Mouse (Mus musculus) spleen, postnatal 4 days (tissue): ENCODE measurements around the gene Dagla.

Experiments
- DNase-seq, 2 experiments: peaks; one replicate each; pipeline ENCODE4 v3.0.0; 2022; ENCODE audit warnings: low spot score in 2 of 2

Dagla gene

DNA sequence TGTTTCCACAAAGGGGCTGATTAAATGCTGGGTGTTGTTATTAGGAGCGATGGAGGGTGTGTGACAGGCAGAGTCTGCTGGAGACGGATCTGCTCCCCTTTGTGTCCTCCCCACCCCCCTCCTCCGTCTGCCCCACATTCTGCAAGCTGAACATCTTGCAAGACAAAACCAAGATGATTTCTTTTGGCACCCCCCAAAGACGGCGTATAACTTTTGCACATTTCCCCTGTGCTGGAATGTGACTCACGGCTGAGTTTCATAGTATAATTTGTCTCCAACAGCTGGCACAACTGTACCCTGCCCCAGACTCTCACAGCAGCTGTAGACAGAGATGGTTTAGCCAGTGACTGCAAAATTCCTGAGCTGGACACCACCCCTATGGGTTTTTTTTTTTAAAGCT is 3.3 kb upstream of the Dagla start:
- no peak for DNase-seq

DNA sequence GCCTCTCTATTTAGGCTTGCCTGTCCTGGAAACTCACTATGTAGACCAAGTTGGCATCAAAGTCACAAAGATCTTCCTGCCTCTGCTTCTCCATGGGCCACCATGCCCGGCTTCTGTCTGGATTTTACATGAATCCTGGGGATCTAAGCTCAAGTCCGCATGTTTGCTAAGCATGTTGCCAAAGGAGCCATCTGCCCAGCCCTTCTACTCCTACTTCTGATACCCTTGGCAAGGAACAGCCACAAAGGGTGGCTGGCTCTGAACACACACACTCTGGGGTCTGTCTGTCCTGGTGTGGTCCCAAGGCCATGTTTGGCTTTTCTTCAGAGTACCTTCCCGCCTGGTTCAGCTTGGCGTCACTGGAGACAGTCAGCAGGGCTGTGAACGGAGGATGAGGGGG is 2.7 kb upstream of the Dagla start:
- DNase-seq, result no peak

DNA sequence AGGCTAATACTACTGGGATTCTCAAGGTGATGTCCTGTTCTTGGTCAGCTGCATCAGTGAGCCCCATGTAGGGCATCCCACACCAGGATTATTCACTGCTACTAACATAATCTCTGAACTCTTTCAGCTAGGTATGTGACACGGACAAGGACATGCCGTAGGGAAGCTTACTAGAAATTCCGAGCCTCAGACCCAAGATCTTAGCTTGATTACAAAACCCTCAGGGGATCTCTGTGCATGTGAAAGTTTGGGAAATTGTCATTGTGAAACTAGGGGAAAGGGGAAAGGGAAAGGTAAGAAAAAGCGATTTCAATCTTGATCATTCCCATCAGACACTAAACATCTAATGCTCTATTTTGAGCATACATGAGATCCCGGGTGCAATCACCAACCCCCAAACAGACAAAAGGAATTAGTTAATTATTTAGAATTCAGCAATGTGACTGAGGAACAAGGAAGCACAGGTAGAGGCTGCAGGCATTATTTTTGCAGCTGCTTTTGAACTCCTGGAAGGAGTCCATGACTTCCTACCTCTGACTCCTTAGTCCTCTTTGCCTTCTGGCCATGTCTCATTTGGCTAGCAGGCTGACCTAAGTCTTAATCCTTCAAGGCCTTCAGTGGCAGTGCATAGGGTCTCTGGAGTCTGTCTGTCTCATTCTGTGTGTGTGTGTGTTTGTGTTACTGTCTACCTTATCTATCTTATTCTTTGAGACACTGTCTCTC is 2.0 kb upstream of the Dagla start:
- no peak for DNase-seq

DNA sequence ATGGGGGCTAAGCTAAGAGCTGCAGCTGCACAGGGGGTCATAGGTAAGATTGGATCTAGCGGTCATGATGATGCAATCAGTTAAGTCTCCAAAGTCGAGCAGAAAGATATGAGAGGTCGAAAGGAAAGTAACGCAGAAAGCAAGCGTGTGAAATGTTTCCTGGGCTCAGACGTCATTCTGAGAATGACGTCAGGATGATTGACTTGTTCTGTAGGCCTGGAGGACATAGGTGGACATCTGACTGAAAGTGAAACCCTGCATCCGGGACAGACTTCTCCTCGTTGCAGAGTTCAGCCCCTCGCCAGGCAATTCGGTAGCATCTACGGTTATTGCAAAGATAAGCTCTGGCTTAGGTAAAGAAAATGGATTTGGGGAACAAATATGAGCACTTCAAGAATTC is 963 bp upstream of the Dagla start:
- no peak for DNase-seq

DNA sequence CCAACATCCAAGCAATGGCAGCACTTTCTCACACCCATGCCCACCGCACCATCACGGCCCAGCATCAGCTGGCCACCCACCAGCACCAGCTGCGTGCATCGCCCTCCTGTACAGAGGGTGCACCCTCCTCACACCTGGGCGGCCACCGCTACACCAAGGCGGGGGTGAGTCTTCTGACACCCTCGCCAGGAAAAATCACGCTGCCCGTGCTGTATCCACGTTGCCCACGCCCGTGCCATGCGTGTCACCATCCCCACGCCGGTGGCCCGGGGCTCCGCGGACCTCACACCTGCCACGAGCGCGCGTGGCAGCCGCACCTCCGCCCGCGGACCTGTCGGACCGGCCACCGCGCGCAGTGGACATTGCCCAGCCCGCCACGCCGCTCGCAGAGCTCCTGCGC is 282 bp downstream of the Dagla start:
- DNase-seq, result no peak

DNA sequence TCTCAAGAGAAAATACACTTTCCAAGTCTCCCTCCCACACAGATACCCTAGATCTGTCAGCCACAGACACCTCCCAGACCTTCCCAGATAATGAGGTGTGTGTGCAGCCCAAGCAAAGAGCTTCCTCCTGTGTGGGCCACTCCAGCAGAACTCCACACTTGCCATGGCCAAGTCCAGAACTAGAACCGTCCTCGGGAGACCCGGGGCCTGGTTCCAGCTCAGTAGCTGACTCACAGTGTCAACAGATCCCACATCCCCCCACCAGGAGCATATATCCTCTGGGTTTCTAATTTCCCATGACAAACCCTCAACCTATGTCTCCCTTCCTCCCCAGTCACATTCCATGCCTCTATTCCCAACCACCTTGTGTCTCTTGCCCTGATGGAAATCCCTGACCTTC is 1.8 kb downstream of the Dagla start:
- no peak for DNase-seq

DNA sequence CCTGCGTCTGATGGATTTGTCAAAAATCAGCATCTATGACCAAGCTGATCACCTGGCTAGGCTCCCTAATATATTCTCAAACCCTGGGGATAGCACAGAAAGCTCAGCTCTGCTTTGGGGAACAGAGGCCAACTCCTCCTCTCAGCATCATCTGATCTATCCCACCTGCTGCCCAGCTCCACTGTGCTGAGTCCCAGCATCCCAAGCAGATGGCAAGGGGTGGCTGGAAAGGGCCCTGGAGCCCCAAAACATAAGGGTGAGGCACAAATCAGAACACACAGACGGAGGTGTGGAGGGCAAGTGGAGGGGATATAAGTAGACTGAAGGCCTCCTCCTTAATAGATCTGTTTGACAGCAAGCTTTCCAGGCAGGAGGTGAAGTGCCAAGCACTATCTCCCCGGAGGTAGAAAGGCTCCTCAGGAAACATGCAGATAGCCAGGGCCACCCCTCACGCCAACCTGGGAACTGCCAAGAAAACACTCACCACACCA is 2.8 kb downstream of the Dagla start:
- DNase-seq, result no peak

DNA sequence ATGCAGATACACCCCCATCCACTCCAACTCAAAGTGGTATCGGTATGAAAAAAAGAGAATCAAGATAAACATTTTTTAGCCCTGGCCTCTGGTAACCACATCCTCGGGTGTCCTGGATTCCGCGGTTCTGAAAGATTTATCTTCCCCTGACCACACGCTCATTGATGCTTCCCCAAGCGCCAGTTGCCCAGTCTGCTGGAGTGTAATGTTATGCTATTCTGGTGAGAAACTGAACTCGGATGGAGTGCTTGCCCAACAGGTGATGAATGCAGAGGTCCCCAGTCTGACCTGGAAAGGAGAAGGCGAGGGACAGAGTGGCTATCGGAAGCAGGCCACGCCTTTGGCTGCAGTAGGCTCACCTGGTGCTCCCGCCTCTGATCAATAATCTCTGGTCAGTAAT is 3.4 kb downstream of the Dagla start:
- DNase-seq, result no peak

DNA sequence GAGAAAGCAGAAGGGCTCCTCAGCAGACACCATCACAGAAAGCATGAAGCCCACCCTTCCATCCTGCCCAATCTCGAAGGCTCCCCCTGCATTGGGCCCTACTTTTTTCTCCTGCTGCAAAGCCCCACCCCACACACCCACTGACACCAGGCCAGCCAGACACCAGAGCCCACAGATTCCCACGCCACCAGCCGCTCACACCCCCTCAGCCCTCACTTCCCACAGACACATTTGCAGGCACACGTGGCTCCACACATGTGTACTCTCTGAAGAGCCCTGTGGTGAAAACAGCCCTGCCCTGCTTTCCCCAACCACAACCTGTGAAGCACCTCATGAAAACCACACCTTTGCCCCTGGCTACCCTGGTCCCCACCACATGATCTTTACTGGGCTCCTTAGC is 3.9 kb downstream of the Dagla start:
- DNase-seq, result no peak

DNA sequence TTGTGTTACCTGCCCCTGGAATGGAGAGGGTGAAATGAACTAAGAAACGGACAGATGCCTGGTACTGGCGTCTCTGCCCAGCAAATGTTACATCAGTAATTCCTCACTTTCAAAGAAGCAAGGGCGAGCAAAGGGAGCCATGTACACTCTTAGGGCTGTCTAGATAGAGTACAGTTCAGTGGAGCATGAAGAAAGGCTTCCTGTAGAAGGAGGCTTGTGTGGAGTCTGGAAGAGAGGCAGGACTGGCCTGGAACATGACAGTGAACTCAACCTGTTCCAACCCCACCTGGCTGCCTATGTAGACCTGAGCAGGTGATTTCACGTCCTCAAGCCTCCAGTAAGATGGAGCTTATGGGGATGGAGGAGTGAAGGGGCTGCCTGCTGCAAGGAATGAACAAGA is 6.4 kb downstream of the Dagla start:
- DNase-seq, result no peak

DNA sequence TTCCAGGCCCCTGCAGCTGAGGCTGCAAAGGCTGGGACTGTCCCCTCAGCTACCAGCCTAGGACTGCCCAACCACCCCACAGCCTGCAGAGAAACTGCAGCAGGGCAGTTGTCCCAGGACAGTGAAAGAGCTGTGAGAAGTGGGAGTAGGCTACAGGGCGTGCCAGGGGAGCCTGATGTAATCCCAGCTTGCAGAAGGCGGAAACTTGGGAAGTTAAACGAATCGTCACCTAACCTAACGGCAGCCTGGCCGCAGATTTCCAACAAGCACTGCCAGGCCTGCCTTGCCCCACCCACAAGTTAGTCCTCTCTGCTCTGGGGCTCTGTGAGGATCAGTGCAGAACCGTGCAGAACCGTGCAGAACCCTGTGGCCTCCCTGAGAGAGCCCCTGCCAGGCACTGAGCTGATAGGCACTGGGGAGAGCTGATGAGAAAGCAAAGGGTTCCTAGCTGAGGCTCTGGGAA is 7.6 kb downstream of the Dagla start:
- DNase-seq, result no peak

DNA sequence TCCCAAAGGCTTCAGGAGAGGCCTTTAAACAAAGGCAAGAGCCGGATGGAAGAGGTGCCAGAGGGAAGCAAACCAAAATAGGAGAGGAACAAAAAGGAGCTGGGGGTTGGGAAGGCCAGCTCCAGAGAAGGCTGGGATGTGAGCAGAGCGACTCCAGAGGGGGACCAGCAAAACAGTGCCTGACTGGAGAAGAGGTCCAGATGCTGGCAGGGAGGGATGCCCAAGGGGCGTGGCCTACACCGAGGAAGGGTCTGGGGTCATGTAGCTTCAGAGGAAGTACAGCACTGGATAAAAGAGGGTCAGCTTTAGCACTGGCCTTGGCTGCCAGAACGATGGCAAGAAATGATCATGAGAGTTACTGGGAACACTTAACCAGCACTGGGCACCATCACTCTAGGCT is 8.4 kb downstream of the Dagla start:
- DNase-seq, result no peak

DNA sequence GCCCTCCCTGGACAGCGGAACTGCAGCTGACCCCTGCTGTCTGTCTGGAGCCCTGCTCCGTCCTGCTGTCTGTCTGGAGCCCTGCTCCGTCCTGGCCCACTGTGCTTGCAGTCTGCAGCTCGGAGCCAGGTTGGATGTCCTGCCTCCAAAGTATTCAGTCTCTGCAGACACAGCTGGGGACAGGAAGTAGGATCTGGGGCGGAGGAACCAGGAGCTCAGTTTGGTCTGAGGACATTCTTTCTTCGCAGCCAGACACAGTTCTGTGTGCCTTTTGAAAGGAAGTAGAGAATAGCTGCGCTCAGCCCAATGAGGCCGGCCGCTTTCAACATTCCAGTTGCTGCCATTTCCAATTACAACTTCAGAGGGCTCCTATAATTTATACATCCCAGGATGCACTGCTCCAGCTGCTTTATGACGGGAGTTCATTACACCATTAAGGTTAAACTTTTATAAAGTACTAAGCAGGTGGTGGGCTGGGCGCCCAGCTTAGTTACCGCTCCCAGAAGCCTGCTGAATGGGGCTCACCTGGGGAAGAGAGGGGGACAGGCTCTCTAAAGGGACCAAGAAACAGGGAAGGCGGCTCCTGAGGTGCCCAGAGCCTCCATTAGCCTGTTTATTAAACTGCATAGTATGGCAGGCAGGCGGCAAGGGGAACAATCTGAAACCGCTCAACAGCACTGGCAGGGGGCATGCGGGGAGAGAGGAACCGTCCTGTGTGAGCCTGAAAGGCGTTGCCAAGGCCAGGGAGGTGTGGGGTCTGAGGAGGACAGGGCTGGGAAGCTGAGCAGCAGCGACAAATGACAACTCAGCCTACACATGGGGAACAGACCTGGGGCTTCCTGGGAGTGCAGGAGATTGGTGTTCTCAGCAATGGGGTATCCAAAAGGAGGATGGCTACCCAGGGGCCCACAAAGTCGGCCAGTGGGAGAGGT is 9.8 kb downstream of the Dagla start:
- no peak for DNase-seq

DNA sequence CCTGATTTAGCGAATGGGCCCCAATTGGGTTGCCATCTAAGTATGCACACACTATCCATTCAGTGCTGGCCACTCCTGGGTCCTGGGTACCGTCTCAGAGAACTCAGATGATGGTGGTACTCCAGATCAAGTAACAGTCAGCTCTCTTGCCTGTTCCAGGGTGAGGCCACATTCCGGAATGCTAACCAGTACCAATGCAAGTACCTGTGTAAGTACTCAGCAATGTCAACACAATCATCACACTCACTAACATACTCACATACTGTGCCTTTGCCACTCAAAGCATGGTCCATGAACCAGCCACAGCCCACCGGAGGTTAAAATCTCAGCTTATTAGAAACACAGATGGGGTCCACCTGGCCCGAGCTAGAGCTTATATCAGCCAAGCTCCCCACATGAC is 10.7 kb downstream of the Dagla start:
- no peak for DNase-seq

DNA sequence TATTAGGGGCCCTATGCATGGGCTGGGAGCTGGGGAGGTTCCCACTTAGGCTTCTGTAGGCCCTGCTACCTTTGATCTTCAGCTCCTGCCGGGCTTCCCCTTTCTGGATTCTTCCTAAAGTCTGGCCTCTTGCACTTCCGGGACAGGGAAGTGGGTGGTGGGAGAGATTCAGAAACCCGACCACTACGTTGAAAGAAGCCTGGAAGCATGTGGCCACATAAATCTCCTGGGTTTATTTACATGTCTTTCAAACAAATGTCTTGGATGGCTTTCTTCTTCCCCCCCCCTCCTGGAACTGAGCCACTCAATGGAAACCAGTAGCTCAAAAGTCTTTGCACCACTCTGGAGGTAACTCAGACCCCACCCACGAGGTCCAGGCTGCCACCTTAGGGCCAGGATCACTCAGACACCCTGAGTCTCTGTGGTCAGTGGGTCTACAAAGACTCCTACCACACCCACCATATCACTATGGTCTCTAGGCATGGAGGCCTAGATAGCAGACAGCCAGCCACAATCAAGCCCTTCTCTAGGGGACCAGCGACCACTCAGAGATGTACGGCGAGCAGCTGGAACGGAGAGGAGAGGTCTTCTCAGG is 12.7 kb downstream of the Dagla start:
- DNase-seq, result no peak

DNA sequence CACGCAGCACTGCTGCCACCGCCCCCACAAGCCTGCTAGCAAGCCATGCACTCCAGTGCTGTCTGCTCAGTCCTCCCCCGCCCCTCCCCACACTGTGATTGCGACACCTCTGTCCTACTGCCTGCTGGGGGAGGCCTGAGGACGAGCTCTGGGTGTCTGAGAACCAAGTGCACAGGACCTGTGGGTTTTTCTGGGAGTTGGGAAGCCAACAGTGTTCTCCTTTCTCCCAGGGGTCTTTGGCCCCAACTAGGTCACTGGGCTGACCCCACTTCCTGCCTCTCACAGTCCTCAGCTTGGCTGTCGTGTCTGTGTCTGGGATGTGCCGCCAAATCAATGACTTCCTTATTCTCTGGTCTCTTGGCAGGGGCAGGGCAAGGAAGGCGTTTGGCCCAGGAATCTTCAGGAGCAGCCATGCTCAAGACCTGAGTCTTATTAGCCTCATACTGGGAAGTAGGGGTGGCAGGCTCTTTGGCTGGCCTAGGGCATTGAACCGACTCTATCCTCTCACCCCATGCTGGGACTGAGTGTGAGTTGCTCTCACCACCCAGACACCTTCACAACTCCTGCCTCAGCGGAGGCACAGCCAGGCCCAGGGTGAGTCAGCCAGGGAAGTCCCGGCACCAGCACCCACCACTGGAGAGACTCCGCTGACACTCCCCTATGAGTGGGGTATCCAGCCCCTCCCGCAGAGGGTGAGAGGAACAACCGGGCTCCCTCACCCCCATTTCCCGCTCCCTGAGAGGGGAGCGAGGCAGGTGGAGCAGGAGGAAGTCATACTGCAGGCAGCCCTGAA is 14.3 kb downstream of the Dagla start:
- no peak for DNase-seq

DNA sequence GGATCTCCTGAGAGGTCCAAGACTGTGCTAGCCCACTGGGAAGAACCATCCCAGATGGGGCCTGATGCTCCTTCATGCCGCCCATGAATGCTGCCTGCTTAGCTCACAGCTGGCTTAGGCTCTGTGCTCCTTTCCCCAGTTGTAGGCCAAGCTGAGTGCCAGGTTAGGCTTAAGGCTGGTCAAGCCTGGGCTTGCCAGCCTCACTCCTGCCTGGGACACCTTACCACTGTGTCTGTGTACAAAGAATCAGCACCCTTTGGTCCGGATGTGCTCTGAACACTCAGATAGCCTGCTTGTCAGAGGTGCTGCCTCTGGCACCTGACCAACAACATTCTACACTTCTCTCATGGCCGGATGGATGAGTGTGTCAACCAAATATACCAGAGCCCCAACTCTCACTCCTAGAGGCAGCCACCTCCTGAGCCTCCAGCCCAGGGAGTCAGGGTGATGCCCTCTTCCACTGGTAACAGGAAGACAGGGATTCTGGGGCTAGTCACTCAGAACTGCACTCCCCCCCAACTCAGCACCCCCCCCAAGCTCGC is 15.0 kb downstream of the Dagla start:
- DNase-seq, result no peak

DNA sequence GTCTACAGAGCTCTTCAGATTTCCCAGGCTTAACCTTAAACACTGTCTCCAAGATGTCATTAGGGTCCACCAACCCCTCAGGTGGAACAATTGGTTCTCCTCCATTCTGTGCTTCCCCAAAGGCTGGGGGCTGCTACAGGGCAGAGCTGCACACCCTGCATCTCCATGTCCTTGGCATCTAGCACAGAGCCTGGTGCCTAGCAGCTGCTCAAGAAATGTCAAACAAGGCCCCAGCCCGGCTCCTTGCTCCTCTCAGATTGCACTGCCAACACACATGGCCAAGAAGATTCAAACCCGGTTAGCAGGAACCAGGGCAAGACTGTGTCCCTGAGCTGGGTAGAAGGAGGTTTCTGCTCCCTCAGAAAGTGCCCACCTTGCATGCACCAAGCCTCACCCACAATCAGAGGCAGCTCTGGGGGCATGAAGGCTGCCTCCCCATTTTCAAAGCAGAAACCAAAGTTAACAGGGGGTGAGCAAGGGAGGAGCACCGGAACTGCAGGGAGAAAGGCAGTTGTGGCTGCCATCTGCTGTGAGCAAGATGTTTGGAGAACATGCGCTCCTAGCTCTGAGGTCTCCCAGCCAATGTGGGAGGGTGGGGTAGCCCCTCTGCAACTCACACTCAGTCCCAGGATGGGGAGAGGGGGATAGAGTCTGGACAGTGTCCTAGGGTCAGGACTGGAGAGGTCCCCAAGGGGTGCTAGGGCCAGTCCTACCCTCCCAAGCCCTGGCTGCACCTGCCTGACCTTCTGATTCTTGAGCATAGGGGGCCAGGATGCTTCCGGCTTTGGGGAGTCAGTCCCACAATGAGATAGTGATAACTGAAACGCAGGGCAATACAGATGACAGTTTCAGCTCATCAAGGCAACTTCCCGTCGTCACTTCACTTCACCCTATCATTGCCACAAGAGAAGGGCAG is 16.3 kb downstream of the Dagla start:
- DNase-seq, result no peak

DNA sequence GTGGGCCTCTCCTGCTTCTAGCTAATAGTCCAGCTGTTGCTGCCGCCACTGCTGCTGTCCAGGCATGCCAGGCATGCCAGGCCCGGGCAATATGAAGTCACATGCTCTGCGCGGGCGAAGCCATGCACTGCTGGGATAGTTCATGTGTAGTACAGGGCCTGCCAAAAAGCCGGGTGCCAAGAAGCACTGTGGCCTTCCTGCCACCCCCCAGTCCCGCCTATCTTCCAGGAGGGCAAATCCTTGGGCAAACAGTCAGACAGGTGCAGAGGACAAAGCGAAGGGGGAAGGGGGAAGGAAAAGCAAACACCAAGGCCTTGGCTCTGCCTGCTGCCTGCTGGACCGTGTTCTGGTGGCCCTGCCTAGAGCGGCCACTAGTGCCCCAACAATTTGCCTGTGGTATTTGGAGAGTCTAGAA is 18.2 kb downstream of the Dagla start:
- no peak for DNase-seq

DNA sequence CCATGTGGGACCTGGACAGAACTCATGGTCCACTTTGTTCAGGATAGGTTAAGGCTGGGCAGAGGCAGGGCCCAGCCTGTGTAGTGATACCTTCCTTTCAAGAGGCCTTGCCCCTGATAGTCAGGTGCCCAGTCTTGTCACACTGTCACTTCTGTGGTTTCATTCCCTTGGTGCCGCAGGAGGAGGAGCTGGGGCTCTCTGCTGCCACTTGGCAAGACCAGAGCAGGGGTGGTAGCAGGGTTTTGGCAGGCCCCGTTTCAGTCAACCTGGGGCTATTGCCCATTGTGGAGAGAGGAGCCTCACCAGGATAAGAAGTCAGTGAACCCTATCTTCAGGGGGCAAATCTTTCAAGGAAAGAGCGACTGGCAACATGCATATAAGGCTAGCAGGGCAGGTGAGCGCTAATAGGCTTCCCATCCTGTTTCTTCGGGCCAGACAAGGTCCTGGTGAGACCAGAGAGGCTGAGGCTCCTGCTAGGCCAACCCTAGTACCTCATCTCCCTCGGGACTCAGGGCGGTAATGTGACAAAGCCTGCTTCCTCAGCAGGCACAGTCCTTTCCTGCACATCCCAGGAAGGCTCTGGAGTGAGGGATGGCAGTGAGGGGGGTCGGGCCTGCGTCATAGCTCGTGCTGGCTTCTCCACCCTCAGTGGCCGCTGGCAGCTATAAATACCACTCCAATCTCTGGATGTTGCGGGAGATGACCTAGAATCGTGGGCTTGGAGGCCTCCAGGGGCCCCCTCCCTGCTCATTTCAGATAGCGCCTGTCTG is 23.7 kb downstream of the Dagla start:
- DNase-seq, result no peak
